Mouse (Mus musculus): ENCODE results near the gene Mrpl37.

DNA sequence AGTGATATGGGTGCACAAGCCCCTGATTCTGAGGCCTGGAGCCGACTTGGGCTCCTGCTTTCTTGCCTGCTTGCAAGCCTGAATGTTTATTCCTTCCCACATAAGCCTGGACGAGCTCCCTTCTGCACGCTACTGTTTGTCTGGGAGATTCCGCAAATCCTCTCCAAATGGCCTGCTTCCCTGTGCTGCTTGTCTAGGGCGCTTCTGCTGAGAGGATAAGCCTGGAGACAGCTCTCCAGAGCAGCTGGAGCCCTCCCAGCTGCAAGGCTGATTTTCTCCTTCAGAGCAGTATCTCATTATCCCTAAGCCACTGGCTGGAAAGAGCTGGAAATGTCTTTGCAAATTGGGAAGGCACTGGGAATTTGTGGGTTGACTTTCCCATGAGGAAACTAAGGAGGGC, 8.8 kb upstream of the Mrpl37 start:
- no peak for TF ChIP-seq CTCF (IDR thresholded peaks at IDR 0.05; ENCODE audit: low read depth, low read length)
- no peak for TF ChIP-seq EP300 (IDR thresholded peaks at IDR 0.05; ENCODE audit: insufficient read depth, low read depth, low read length)
- no peak for TF ChIP-seq POLR2A (IDR thresholded peaks at IDR 0.05; ENCODE audit: insufficient read depth, low read length)

Data from ES-Bruce4 (cell line).